Mouse (Mus musculus) frontal cortex, postnatal 36 days (tissue): ENCODE measurements around the gene Tbx19.

ENCODE experiments used
- DNase-seq, 2 experiments: peaks; one replicate each; pipeline ENCODE4 v3.0.0; 2022; ENCODE audit warnings: low spot score in 2 of 2

The Tbx19 gene

DNA sequence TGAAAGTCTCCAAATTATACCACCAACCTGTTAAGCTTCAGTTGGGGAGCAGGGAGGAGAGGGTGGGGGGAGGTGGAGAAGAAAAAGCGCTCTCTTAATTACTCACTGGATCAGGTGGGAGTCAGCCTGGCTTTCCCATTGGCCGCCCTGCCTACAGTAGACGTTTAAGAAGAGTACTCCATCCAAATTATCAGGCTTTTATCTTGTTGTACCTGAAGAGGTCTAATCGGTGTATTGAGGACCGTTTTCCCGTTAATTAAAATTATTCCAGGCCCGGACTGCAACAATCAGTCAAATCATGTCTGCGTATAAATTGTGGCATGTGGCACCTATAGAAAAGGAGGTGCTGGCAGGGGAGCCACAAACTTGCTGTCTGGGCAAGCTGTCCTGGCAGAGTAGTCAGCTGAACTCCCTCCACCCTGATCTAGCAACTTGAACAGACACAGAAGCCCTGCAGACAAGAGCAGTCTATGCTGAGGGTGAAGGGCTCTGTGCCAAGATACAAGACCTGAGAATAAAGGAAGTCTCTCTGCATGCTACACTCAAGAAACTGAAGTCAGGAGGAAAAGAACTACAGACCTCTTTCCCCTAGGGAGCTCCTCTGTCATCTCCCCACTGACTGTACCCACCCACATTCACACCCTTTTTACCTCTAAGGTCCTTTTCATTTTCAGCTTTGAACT lies at the start of gene Tbx19:
Tbx19 (minus strand) TSS at position 51 of the 683 bp plus-strand sequence.
- DNase-seq = no peak

DNA sequence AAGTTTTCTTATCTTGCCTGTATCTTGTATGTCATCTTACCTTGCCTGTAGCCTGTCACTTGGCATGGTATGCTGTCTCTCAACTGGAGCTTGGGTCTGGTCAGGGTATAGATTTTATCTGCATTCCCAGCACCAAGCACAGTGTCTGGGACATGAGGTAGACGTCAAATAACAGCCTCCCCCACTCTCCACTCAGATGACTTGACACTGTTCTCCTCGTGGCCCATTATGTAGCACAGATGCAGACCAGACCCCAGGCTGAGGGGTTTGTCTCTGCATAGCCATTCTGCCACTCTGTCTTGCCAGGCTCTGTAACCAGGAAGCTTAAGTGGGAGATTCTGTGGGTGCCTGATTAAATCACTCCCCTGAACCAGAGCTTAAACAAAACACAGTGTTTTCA lies 45.0 kb upstream of the Tbx19 start:
- no peak for DNase-seq

DNA sequence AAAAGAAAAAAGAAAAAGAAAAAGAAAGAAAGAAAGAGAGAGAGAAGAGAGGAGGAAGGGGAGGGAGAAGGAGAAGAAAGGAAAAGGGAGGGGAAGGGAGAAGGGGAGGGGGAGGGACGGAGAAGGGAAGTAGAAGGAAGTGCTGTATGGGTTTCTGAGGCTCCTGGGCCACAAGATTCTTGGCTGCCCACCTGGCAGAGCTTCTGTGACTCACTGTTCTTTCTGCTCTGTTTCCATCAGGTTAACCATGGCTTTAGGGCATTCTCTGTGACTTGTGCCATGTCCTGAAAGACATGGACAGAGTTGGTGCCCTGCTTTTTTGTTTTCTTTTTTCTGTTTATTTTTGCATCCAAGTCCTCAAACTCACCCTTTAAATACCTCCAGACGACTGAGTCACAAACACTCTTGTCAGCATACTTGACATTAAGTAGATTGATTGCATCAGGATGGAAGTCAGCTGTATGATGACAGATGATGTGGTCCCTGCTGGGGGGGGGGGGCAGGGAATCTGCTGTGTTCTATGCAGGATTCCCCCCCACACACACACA lies 43.0 kb upstream of the Tbx19 start:
- DNase-seq = no peak

DNA sequence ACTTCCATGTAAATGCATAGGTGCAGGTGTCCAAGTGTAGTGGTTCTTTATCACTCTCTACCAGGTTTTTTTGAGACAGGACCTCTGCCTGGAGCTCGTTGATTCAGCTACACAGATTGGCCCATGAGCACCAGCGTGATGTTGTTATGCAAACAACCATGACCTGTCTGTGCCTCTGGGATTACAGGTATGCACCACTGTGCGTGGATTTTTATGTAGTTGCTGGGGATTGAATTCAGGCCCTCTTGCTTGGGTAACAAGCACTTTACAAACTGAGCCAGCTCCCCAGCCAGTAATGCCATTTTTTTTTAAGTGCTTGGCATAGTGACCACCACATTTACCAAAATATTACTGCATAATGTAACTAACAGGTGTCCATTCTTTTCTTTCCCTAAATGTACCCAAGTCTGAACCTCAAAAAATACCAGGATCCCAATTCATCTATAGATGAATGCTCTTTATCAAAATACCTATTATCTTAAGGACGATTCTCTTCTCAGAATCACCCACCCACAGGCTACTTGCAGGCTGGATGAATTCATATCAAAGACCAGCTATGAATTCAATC lies 41.0 kb upstream of the Tbx19 start:
- no peak for DNase-seq

DNA sequence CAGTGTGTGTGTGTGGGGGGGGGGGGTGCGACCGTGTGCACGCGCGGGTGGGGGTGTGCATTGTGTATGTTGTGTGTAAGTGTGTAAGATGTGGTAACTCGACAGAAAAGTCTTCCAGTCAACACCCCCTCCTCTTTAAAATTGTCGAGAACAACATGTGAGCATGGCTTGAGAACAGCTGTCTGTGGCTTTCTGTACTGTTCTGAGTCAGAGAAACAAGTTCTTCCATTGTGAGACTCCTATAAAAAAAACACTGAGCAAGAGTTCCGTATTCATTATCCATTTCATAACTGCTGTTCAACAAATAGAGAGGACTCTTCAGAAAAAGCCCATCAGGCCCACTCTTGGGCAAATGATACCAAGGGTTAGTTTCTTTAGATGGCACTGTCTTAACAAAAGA lies 40.2 kb upstream of the Tbx19 start:
- DNase-seq = no peak

DNA sequence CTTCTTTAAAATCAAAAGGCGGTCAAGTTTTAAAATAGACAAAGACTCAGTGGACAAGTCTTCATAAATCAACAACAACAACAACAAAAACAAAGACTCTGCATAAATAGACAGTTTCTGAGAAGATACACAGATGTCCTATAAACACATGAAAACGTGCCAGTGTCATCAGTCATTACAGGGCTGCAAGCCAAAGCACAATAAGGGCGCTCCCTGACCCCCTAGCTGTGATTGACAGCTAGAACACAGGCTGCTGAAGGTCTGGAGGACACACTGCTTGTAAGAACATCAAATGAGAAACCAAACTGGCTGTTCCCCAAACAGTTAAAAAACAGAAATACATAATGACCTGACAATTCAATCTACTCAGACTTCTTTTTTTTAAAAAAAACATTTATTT lies 39.1 kb upstream of the Tbx19 start:
- DNase-seq = no peak

DNA sequence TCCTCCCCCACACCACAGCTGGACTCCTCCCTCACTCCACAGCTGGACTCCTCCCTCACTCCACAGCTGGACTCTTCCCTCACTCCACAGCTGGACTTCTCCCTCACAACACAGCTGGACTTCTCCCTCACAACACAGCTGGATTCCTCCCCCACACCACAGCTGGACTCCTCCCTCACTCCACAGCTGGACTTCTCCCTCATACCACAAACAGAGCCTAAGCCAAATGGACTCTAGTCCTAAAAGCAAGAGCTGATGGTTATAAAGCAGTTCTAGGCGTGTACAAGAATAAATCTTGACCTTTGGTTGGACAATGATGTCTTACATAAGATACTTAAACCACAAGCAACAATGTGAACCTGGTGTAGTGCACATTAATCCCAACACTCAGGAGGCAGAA lies 38.4 kb upstream of the Tbx19 start:
- DNase-seq = no peak

DNA sequence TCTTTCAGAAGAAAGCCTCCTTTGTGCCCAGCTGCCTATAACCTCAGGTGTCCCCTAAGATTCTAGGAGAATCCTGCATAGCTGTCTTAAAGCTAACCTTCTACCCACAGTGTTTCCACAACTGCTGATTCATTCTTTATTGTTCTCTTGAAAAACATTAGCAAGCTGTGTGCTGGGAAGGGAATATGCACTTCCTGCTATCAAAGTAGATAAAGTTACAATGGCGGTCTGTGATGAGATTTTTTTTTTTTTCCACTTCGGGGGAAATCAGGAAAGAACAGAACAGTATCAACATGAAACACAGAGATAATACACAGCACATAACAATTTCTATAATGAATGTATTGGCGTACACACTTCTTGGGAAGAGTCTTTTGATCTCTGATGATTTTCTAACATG lies 37.3 kb upstream of the Tbx19 start:
- no peak for DNase-seq

DNA sequence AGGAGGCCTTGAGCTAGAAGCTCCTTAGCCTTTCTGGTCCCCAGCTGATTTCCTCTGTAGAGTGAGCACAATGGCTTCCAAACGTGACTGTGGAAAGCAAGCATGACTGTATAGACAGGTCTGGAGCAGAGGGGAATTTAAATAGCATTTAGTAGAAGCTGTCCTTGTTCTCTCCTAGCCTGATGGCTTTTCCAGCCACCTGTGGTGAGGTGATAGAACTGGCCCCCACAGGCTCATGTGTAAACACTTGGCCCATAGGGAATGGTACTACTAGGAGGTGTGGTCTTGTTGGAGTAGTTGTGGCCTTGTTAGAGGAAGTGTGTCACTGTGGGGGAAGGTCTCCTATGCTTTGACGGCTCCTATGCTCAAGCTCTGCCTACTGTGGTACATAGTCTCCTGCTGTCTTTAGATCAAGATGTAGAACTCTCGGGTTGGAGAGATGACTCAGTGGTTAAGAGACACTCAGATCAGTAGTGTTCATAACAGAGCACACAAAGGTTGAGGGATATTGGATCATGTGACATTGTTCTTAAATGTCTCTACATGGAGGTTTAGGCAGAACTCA lies 34.9 kb upstream of the Tbx19 start:
- no peak for DNase-seq

DNA sequence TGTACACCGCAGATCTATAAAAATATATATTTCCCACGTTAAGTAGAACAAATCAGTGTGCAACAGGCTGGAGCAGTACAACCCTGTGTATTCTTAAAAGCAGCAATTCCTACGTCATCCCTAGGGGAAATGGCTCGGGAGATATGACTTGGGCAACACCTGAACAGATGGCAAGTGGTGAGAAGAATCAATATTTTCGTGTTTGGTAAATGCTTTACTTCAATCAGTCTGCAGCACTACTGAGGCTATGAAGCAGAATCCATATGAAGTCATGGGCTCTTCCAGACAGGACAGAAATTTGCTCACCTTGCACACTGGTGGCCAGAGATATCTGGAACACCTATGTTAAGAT lies 34.1 kb upstream of the Tbx19 start:
- no peak for DNase-seq

DNA sequence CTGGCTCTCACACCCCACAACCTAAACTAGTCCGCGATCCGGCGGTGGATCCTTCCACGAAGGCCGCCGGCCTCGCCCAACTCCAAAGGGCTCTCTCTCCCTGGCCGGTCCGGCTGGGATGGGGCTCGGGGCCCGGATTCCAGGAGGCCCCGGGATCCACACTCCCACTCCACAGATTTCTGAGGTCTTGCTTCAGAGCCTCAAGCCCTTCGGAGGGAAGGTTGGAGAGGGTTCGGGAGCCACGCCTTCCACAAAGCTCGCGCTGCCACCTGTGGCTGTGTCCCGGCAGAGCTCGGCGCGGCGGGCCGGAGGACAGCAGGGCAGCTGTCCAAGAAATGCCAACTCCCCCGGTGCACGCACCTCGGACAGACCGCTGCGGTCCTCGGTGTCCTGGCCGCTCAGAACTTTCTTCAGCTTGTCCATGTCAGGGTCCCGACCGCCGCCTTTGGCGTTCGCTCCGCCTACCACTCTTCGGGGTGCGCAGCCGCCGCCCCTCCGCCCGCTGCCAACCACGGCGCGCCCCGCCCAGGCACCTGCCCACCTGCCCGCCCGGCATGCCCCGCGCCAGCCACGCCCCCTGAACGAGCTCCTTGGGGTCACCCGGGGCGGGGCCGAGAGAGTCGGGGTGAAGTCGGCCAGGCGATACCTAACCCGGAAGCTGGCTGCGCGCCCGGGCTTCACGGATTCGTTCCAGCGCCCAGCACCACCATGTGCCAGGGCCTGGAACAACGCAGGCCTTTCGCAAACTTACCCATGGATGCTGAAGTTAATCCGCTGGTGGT lies 33.5 kb upstream of the Tbx19 start, which contains the start of gene Sft2d2:
Sft2d2 (minus strand) TSS at position 559 of the 782 bp plus-strand sequence.
- DNase-seq = peak; percentile 57 to 68

DNA sequence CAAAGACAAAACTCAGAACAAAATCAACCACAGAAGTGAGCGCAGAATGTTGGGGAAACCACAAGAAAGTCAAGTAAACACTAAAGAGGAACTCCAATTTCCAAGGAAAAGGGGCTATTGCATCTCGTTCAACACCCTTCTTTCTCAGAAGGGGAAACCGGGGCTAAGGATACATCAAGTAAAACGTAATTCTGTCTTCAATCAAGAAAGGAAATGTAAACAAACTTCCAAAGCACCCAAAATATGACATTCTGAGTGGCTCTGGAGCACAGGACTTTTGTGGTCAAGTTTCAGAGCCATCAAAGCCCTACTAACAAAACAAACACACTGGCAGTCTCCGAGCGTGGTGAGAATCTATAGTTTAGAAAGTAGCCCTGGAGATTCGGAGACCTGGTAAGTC lies 32.9 kb upstream of the Tbx19 start:
- no peak for DNase-seq

DNA sequence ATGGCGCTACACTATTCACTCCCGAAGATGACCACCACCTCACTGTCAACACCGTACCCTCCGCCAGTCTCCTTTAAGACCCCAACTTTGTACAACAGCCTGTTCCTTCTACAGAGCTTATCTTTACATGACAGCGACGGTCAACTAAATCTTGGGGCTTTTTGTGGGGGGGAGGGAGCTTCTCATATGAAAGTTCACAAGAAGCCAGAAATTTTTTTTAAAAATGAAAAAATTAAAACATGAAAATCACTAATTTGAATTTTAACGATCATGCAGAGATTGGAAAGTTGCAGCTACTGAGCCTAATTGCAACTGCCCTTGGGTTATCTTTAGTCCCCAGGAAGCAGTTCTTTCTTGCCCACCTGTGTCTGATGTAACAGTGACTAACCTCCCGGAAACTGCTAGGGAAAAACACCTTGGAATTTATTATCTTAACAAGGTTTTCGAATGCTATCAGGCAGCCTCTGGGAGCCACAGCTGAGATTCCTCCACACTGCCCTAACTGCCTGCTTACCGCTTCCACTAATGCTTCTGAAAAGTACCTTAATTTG lies 32.2 kb upstream of the Tbx19 start:
- no peak for DNase-seq

DNA sequence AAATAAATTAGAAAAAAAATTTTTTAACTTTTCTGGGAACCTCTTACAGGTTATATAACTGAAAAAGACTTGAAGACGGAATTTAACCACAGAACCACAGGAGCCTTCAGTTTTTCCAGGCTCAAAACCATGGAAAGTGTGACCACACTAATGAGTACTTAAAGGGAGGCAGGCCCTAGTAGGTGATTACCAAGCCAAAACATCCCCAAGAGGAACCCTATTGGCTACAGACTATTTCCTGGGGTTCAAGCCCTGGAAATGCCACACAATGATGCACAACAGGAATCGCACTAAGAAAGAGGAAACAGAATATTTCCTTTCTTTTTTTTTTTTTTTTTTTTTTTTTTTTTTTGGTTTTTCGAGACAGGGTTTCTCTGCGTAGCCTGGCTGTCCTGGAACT lies 31.5 kb upstream of the Tbx19 start:
- DNase-seq = no peak

DNA sequence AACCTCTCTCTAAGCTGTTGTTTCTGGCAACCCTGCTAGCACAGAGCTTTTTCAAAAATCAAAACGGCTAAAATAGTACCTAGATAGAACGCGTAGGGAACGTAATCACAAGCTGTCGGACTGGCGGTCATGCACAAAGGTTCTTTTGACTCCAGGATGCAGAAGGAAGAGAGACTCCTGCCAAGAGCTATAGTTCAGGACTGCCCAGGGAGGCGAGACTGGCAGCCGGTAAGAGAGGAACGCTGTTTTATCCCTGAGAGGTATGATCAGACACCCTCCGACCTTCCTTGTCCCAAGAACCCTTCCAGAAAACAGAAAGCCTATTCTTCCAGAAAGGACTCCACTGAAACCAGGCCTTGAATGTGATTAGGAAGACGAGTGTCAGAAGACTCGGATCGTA lies 31.0 kb upstream of the Tbx19 start:
- no peak for DNase-seq

DNA sequence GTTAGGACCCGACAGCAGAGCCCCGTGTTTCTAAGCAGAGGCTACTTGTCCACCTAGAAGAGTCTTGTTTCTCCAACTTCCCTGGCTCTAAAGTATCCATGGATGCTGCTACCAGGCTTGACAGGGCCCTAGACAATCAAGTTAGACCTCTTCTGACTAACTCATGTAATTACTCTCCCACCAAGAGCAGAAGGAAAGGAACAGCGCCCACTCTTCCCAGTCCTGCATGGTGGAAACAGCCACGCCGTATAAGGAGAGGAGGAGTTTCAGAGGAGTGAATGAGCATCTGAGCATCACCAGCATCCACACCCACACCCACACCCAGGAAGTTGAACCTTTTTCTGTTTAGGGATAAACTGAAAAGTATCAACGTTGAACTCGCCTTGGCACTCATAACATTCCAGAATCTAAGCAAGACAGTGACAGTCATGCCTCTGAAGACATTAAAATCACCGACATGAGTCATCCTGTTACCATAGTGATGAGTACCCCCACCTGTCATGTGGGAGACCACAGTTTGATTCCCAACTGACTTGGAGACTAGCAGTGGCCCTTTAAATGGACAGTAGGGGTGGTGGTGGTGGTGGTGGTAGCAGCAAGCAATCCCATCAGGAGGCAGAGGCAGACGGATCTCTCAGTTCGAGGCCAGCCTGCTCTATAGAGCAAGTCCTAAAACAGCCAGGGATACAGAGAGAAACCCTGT lies 30.1 kb upstream of the Tbx19 start:
- no peak for DNase-seq

DNA sequence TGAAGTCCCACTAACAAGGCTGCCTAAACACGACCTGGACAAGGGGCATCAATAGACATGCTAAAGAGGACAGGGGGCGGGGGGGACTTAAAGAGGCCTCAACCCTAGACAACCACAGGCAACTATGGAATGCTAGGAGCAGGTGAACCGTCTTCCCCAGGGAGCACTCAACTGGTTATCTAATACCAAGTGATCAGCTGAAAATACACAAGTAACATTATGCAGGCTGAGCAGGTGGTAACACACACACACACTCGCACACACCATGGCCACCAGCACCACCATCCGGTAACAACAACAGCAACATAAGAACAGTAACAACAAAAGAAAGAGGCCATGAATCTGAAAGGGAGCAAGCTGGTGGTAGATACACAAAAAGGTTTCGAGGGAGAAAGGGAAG lies 29.5 kb upstream of the Tbx19 start:
- DNase-seq = no peak

DNA sequence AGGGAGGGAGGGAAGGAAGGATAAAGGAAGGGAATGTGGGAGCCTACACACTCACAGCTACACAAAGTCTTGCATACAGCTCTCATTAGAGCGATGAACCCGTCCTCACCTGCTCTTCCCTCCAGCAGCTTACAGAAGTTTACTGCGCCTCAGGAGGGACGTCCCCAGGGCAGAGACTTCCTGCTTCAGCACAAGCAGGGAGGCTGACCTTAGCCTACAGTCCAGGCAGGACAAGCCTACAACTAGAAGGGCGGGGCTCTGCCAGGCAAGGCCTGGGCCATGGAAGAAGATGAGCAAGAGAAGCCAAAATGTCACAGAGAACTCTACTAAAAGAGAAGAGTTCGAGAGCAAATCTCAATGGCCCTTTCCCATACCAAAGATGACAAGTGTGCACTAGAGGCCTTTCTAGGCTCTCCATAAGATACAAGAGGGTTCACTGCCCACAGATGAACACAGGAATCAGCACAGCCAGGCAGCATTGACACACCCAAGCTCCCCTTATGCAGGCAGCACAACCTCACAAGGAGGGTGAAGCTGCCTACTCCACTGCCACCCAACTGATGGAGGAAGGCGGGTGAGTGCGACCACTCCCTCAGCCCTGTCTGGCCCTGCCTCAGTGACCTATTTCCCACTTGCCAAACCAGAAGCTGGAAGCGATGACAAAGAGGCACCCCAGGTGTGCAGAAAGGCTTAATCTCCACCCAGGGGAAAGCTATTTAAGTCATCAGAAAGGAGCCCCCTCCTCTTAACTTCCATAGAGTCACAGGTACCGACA lies 28.4 kb upstream of the Tbx19 start:
- no peak for DNase-seq

DNA sequence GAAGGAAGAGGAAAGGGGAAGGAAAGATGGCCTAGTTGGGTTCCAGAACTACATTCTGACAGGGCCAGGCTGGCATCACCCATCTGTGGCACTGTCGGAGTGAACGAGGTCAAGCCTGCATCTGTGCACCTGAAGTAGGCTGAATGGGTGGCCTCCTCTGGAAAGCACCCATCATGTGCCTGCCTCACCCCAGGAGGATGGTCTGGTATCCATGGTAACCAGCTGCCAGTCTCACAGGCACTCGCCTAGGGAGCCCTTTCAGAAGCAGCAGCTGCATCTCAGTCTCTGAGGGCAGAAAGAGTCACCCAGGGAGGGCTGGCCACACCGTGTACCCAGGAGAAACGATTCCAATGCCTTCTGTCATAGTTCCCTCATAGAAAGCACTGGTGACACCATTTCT lies 26.8 kb upstream of the Tbx19 start:
- DNase-seq = no peak

DNA sequence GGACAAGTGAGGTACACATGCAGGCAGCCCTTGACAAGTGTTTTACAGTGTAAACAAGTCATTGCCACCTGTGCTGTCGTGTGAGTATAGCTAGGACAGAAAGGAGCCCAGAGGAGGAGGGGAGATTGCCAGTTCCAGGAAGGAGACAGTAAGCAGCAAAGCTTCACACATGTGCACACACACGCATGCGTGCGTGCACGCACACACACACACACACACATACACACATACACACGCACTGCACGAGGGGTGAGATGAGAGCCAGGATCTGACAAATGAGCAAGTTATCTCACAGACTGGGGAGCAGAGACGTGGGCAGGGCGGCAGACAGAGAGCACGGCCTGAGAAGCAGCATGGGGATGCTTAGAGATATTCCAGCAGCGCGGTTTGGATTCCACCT lies 25.9 kb upstream of the Tbx19 start:
- no peak for DNase-seq

DNA sequence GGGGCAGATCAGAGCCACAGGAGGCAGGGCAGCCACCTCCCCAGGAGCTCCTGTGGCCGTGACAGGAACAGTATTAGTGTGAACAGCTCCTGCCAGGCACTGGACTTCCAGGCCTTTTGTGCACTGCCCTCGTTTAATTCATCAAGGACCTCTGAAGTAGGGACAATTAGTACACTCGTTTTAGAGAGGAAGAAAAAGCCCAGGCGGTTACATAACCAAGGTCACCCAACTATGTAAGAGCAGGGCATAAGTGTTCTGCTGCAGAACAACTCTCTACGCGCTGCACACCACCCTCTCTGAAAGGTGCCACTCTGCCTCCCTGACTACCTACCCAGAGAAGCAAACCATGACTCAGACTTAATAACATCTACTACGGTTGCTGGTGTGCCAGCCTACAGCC lies 24.5 kb upstream of the Tbx19 start:
- DNase-seq = no peak
